Mouse (Mus musculus): ENCODE measurements around the gene Zfand2b. TPM values are rescaled to one million over a fixed set of nuclear protein-coding genes. Genes with fewer than 3 reads are reported as not detected.

Zfand2b gene
- polyA plus RNA-seq (2012; rRNA removed), result 59.4 and 68.0 TPM in 2 replicates

- 2% methylated on average over 56 of the region's 59 CpGs for WGBS
- peak; percentile 99 for DNase-seq
- Histone ChIP-seq H3K4me3 (replicated peaks; ENCODE audit: extremely low read depth, low read depth, low read length) (peak within 1 kb of the TSS; percentile 72), H3K4me1 (ENCODE audit: control insufficient read depth, insufficient read depth, low read length) (peaks cover 7% of the 10 kb centered on the region)
- TF ChIP-seq CTCF (IDR thresholded peaks at IDR 0.05; ENCODE audit: insufficient read depth, low read length), result no peak
- TF ChIP-seq POLR2A (IDR thresholded peaks at IDR 0.05; ENCODE audit: borderline replicate concordance, extremely low read depth, low read depth, low read length), result peak; percentile 79; the same call in 1 of the 2 replicates
These were observed at the start of gene Zfand2b for GRCm38 (mm10) chr1:75168472-75169464. TSS of gene Zfand2b (plus strand) at chr1:75168646.

- DNase-seq, result no peak
These were observed 46.2 kb upstream of the Zfand2b start for GRCm38 (mm10) chr1:75122211-75122610.

GRCm38 (mm10) chr1:75124346-75125321 is 43.8 kb upstream of the Zfand2b start, which contains the start of gene Nhej1:
TSS of gene Nhej1 (minus strand) at chr1:75125200.
- Histone ChIP-seq H3K4me1 (ENCODE audit: control insufficient read depth, insufficient read depth, low read length) (peaks cover 4% of the 10 kb centered on the region; the same call in 1 of the 2 replicates), H3K4me3 (replicated peaks; ENCODE audit: extremely low read depth, low read depth, low read length) (peak within 1 kb of the TSS; percentile 93)
- 1% methylated on average over 56 of the region's 56 CpGs for WGBS
- DNase-seq, result peak; percentile 95
- peak; percentile 79 for TF ChIP-seq CTCF (IDR thresholded peaks at IDR 0.05; ENCODE audit: insufficient read depth, low read length)
- peak; percentile 84 for TF ChIP-seq POLR2A (IDR thresholded peaks at IDR 0.05; ENCODE audit: borderline replicate concordance, extremely low read depth, low read depth, low read length)

More at GRCm38 (mm10) chr1:75122211-75122610, 46.2 kb upstream of the Zfand2b start:
- no peak for TF ChIP-seq POLR2A (IDR thresholded peaks at IDR 0.05; ENCODE audit: borderline replicate concordance, extremely low read depth, low read depth, low read length)
- TF ChIP-seq CTCF (IDR thresholded peaks at IDR 0.05; ENCODE audit: insufficient read depth, low read length), result no peak
- 79% methylated on average over 3 of the region's 3 CpGs for WGBS
- no peak overlapping the region for H3K4me3 ChIP-seq (replicated peaks; ENCODE audit: extremely low read depth, low read depth, low read length)
- peaks cover 4% of the 10 kb centered on the region; the same call in 1 of the 2 replicates for H3K4me1 ChIP-seq (ENCODE audit: control insufficient read depth, insufficient read depth, low read length)

GRCm38 (mm10) chr1:75125418-75125817 is 43.0 kb upstream of the Zfand2b start:
- no peak for TF ChIP-seq POLR2A (IDR thresholded peaks at IDR 0.05; ENCODE audit: borderline replicate concordance, extremely low read depth, low read depth, low read length)
- no peak for TF ChIP-seq CTCF (IDR thresholded peaks at IDR 0.05; ENCODE audit: insufficient read depth, low read length)
- peaks cover 4% of the 10 kb centered on the region; the same call in 1 of the 2 replicates for H3K4me1 ChIP-seq (ENCODE audit: control insufficient read depth, insufficient read depth, low read length)
- peak overlapping the region; percentile 93 for H3K4me3 ChIP-seq (replicated peaks; ENCODE audit: extremely low read depth, low read depth, low read length)
- WGBS, result 25% methylated on average over 5 of the region's 5 CpGs
- DNase-seq, result no peak

- 69% methylated on average over 3 of the region's 3 CpGs for WGBS
These were observed 39.8 kb upstream of the Zfand2b start for GRCm38 (mm10) chr1:75128641-75129040.

GRCm38 (mm10) chr1:75133421-75134207 is 34.8 kb upstream of the Zfand2b start, which contains the start of gene Slc23a3:
TSS of gene Slc23a3 (minus strand) at chr1:75133890.
- WGBS, result 48% methylated on average over 12 of the region's 12 CpGs
- no peak within 1 kb of the TSS for H3K4me3 ChIP-seq (replicated peaks; ENCODE audit: extremely low read depth, low read depth, low read length)
- no peak for DNase-seq
- TF ChIP-seq POLR2A (IDR thresholded peaks at IDR 0.05; ENCODE audit: borderline replicate concordance, extremely low read depth, low read depth, low read length), result no peak
- no peak for TF ChIP-seq CTCF (IDR thresholded peaks at IDR 0.05; ENCODE audit: insufficient read depth, low read length)
- no peaks in the 10 kb centered on the region for H3K4me1 ChIP-seq (ENCODE audit: control insufficient read depth, insufficient read depth, low read length)

More at GRCm38 (mm10) chr1:75128641-75129040, 39.8 kb upstream of the Zfand2b start:
- TF ChIP-seq CTCF (IDR thresholded peaks at IDR 0.05; ENCODE audit: insufficient read depth, low read length), result no peak
- Histone ChIP-seq H3K4me1 (ENCODE audit: control insufficient read depth, insufficient read depth, low read length) (peaks cover 4% of the 10 kb centered on the region; the same call in 1 of the 2 replicates), H3K4me3 (replicated peaks; ENCODE audit: extremely low read depth, low read depth, low read length) (no peak overlapping the region)
- DNase-seq, result no peak

- H3K4me3 ChIP-seq (replicated peaks; ENCODE audit: extremely low read depth, low read depth, low read length), result no peak overlapping the region
- 72% methylated on average over 6 of the region's 6 CpGs for WGBS
- TF ChIP-seq POLR2A (IDR thresholded peaks at IDR 0.05; ENCODE audit: borderline replicate concordance, extremely low read depth, low read depth, low read length) (no peak), CTCF (IDR thresholded peaks at IDR 0.05; ENCODE audit: insufficient read depth, low read length) (no peak)
- no peak for DNase-seq
- H3K4me1 ChIP-seq (ENCODE audit: control insufficient read depth, insufficient read depth, low read length), result peaks cover 3% of the 10 kb centered on the region; the same call in 1 of the 2 replicates
These were observed 32.2 kb upstream of the Zfand2b start for GRCm38 (mm10) chr1:75136293-75136692.

- 47% methylated on average over 3 of the region's 3 CpGs for WGBS
These were observed 31.7 kb upstream of the Zfand2b start for GRCm38 (mm10) chr1:75136730-75137129.

More at GRCm38 (mm10) chr1:75136730-75137129, 31.7 kb upstream of the Zfand2b start:
- Histone ChIP-seq H3K4me3 (replicated peaks; ENCODE audit: extremely low read depth, low read depth, low read length) (no peak overlapping the region), H3K4me1 (ENCODE audit: control insufficient read depth, insufficient read depth, low read length) (peaks cover 3% of the 10 kb centered on the region; the same call in 1 of the 2 replicates)
- no peak for DNase-seq
- TF ChIP-seq POLR2A (IDR thresholded peaks at IDR 0.05; ENCODE audit: borderline replicate concordance, extremely low read depth, low read depth, low read length), result no peak
- TF ChIP-seq CTCF (IDR thresholded peaks at IDR 0.05; ENCODE audit: insufficient read depth, low read length), result no peak

All from lung, adult 2 months (tissue).